Mouse (Mus musculus): ENCODE data around the gene Masp1. TPM values are rescaled to one million over a fixed set of nuclear protein-coding genes. Genes with fewer than 3 reads are reported as not detected.

The Masp1 gene
- polyA plus RNA-seq, 1 experiment = 0.80 TPM

DNA sequence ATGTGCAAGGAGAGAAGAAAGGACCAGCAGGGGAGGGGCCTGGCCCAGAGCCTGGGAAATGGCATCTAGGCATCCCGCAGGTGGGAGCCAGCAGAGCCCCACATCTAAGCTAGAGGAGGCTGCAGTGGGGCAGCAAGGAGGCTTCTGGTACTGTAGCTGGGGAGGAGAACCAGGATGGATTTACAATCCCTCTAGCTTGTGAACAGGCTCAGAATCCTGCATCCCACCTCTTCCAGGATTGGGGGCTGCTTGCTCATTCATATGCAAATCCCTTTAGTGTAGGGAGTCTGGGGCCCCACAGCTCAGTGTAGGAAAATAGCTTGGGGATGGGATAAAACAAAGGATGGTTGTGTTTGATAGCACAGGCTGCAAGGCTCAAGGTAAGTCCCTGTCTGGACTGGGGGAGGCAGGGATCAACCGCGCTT lies 16.3 kb downstream of the Masp1 start:
- Histone ChIP-seq H3K36me3 (ENCODE audit: control insufficient read depth, insufficient read depth, low read length) (no peaks in the 10 kb centered on the region), H3K27me3 (ENCODE audit: control insufficient read depth, insufficient read depth, low read length) (no peaks in the 10 kb centered on the region), H3K27ac (ENCODE audit: control insufficient read depth, insufficient read depth, low read length) (no peak overlapping the region), H3K4me1 (replicated peaks; ENCODE audit: control insufficient read depth, insufficient read depth, low read length) (no peaks in the 10 kb centered on the region), H3K4me3 (ENCODE audit: control insufficient read depth, insufficient read depth, low read length) (no peak overlapping the region)
- DNase-seq = no peak
- WGBS = 74% methylated on average over 3 of the region's 3 CpGs
- TF ChIP-seq CTCF (IDR thresholded peaks at IDR 0.05; ENCODE audit: borderline replicate concordance, control insufficient read depth, extremely low read depth, insufficient read depth, low read length, poor library complexity) = no peak
- no peak for TF ChIP-seq POLR2A (IDR thresholded peaks at IDR 0.05; ENCODE audit: control insufficient read depth, extremely low read depth, insufficient read depth, low read length, poor library complexity)

DNA sequence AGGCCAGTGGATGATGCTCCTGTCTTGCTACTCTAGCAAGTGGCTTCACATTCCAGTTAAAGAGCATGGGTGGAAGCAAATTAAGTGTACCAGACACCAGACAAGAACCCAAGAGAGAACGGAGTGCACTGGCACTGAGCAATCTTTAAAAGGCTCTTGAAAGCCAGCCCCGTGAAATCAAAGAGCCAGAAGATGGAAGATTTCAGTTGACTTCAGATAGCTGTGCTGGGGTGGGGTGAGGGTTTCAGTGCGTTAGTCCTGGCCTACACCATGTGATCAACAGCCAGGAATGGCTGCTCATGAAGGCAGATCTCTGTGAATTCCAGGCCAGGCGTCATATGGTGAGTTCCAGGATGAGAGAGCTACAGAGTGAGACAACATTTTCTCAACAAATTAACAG lies 17.3 kb downstream of the Masp1 start:
- Histone ChIP-seq H3K27ac (ENCODE audit: control insufficient read depth, insufficient read depth, low read length) (no peak overlapping the region), H3K4me3 (ENCODE audit: control insufficient read depth, insufficient read depth, low read length) (no peak overlapping the region), H3K27me3 (ENCODE audit: control insufficient read depth, insufficient read depth, low read length) (no peaks in the 10 kb centered on the region), H3K4me1 (replicated peaks; ENCODE audit: control insufficient read depth, insufficient read depth, low read length) (no peaks in the 10 kb centered on the region), H3K36me3 (ENCODE audit: control insufficient read depth, insufficient read depth, low read length) (no peaks in the 10 kb centered on the region)
- TF ChIP-seq POLR2A (IDR thresholded peaks at IDR 0.05; ENCODE audit: control insufficient read depth, extremely low read depth, insufficient read depth, low read length, poor library complexity) = no peak
- TF ChIP-seq CTCF (IDR thresholded peaks at IDR 0.05; ENCODE audit: borderline replicate concordance, control insufficient read depth, extremely low read depth, insufficient read depth, low read length, poor library complexity) = no peak
- no peak for DNase-seq
- WGBS = 65% methylated on average over 4 of the region's 4 CpGs

DNA sequence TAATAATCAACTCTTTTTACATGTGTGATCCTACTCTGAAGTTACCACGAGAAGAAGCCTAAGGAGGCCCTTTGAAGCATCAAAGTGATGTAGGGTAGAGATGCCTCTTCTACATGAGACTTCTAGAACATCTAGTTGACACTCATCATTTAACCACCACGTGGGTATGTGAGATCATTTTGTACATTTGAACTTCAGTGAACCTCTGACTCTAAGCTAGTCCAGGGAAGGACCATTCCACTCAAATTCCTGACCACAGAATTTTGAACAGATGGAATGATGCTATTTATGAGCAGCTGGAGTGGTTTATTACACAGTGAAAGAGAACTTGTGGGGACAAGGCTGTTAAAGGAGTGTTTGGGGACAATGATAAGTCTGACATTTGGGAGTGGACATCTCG lies 18.1 kb downstream of the Masp1 start:
- H3K27me3 ChIP-seq (ENCODE audit: control insufficient read depth, insufficient read depth, low read length) = no peaks in the 10 kb centered on the region
- no peak for DNase-seq
- H3K36me3 ChIP-seq (ENCODE audit: control insufficient read depth, insufficient read depth, low read length) = no peaks in the 10 kb centered on the region
- TF ChIP-seq CTCF (IDR thresholded peaks at IDR 0.05; ENCODE audit: borderline replicate concordance, control insufficient read depth, extremely low read depth, insufficient read depth, low read length, poor library complexity) (no peak), POLR2A (IDR thresholded peaks at IDR 0.05; ENCODE audit: control insufficient read depth, extremely low read depth, insufficient read depth, low read length, poor library complexity) (no peak)
- H3K27ac ChIP-seq (ENCODE audit: control insufficient read depth, insufficient read depth, low read length) = no peak overlapping the region
- 71% methylated on average over 3 of the region's 3 CpGs for WGBS
- no peak overlapping the region for H3K4me3 ChIP-seq (ENCODE audit: control insufficient read depth, insufficient read depth, low read length)
- no peaks in the 10 kb centered on the region for H3K4me1 ChIP-seq (replicated peaks; ENCODE audit: control insufficient read depth, insufficient read depth, low read length)

DNA sequence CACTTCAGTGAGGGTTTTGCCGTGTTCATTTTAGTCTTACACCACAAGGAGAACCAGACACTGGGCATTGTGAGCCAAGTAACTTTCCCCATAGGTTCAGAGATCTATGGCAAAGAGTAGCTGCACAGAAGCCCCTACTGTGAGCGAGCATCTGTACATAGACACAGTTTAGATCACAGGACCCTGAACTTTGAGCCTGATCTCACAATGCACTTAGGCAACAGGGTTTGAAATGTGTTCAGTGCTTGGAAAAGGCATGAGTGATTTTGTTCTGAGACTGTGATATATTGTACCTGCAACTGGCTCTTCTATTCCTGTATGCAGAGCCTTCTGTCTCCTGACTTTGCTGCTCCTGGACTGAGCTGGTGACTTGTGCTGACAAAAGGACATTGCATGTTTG lies 19.3 kb downstream of the Masp1 start:
- Histone ChIP-seq H3K4me3 (ENCODE audit: control insufficient read depth, insufficient read depth, low read length) (no peak overlapping the region), H3K27ac (ENCODE audit: control insufficient read depth, insufficient read depth, low read length) (no peak overlapping the region), H3K36me3 (ENCODE audit: control insufficient read depth, insufficient read depth, low read length) (no peaks in the 10 kb centered on the region), H3K27me3 (ENCODE audit: control insufficient read depth, insufficient read depth, low read length) (no peaks in the 10 kb centered on the region), H3K4me1 (replicated peaks; ENCODE audit: control insufficient read depth, insufficient read depth, low read length) (no peaks in the 10 kb centered on the region)
- WGBS = 89% methylated on average over 2 of the region's 2 CpGs
- TF ChIP-seq CTCF (IDR thresholded peaks at IDR 0.05; ENCODE audit: borderline replicate concordance, control insufficient read depth, extremely low read depth, insufficient read depth, low read length, poor library complexity) (no peak), POLR2A (IDR thresholded peaks at IDR 0.05; ENCODE audit: control insufficient read depth, extremely low read depth, insufficient read depth, low read length, poor library complexity) (no peak)
- DNase-seq = no peak

DNA sequence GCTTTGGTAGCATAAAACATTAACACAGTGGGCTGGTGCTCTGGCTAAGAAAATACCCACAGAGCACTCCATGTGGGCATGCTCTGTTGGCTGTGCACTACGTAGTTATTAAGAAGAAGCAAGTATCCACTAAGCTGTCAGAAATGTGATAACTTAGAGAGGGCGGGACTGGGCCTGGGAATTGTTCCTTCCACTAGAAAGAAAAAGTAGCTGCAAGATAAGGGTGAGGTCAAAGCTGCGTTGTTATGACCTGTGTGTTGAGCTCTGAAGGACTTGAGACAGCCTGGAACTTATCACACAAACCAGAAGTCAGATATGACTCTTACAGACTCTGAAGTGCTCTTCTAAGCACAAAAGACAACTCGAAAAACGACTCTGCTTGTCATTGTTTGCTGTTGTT lies 20.1 kb downstream of the Masp1 start:
- Histone ChIP-seq H3K4me3 (ENCODE audit: control insufficient read depth, insufficient read depth, low read length) (no peak overlapping the region), H3K27me3 (ENCODE audit: control insufficient read depth, insufficient read depth, low read length) (no peaks in the 10 kb centered on the region), H3K27ac (ENCODE audit: control insufficient read depth, insufficient read depth, low read length) (no peak overlapping the region), H3K4me1 (replicated peaks; ENCODE audit: control insufficient read depth, insufficient read depth, low read length) (no peaks in the 10 kb centered on the region), H3K36me3 (ENCODE audit: control insufficient read depth, insufficient read depth, low read length) (no peaks in the 10 kb centered on the region)
- 74% methylated on average over 5 of the region's 5 CpGs for WGBS
- TF ChIP-seq POLR2A (IDR thresholded peaks at IDR 0.05; ENCODE audit: control insufficient read depth, extremely low read depth, insufficient read depth, low read length, poor library complexity) (no peak), CTCF (IDR thresholded peaks at IDR 0.05; ENCODE audit: borderline replicate concordance, control insufficient read depth, extremely low read depth, insufficient read depth, low read length, poor library complexity) (no peak)
- no peak for DNase-seq

DNA sequence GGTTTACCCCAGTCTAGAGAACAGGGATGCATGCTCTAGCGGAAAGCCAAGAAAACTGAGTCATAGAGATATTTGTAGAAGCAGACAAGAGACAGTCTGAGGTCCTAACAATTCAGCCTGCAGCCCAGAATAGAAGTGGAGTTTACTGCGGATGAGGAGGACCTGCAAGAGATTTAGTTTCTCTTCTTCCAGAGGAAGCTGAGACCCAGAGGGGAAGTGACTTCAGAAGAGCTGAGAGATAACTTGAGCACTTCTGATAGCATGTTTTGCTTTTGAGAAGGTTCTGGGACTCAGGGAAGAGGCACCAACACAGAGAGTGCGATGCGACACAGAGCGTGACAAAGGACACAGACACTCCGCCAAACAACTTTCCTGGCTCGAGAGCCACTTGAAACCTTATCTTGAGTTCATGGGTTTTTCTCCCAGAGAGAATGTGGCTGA lies 21.9 kb downstream of the Masp1 start:
- Histone ChIP-seq H3K27me3 (ENCODE audit: control insufficient read depth, insufficient read depth, low read length) (no peaks in the 10 kb centered on the region), H3K36me3 (ENCODE audit: control insufficient read depth, insufficient read depth, low read length) (no peaks in the 10 kb centered on the region), H3K4me3 (ENCODE audit: control insufficient read depth, insufficient read depth, low read length) (no peak overlapping the region), H3K27ac (ENCODE audit: control insufficient read depth, insufficient read depth, low read length) (no peak overlapping the region), H3K4me1 (replicated peaks; ENCODE audit: control insufficient read depth, insufficient read depth, low read length) (no peaks in the 10 kb centered on the region)
- DNase-seq = no peak
- 74% methylated on average over 7 of the region's 7 CpGs for WGBS
- TF ChIP-seq CTCF (IDR thresholded peaks at IDR 0.05; ENCODE audit: borderline replicate concordance, control insufficient read depth, extremely low read depth, insufficient read depth, low read length, poor library complexity) (no peak), POLR2A (IDR thresholded peaks at IDR 0.05; ENCODE audit: control insufficient read depth, extremely low read depth, insufficient read depth, low read length, poor library complexity) (no peak)

DNA sequence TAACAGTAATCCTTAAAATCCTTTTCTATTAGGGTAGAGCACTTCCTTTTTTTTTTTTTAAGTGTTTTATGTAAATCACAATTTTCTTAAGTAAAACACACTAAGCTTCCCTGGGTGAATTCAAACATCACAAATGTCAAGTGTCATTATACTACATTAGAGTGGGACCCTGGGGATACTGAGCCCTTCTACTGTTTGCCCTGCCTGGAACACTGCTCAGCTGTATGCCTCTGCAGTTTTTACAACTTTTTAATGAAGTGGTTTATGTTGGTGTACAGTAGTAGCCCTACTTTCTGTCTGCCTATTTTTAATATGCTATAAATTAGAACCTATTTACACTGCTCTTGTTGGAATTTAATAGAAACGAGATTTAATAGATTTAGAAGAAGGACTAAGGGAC lies 22.7 kb downstream of the Masp1 start:
- no peaks in the 10 kb centered on the region for H3K27me3 ChIP-seq (ENCODE audit: control insufficient read depth, insufficient read depth, low read length)
- no peaks in the 10 kb centered on the region for H3K4me1 ChIP-seq (replicated peaks; ENCODE audit: control insufficient read depth, insufficient read depth, low read length)
- no peak overlapping the region for H3K4me3 ChIP-seq (ENCODE audit: control insufficient read depth, insufficient read depth, low read length)
- no peak for DNase-seq
- no peaks in the 10 kb centered on the region for H3K36me3 ChIP-seq (ENCODE audit: control insufficient read depth, insufficient read depth, low read length)
- H3K27ac ChIP-seq (ENCODE audit: control insufficient read depth, insufficient read depth, low read length) = no peak overlapping the region
- TF ChIP-seq CTCF (IDR thresholded peaks at IDR 0.05; ENCODE audit: borderline replicate concordance, control insufficient read depth, extremely low read depth, insufficient read depth, low read length, poor library complexity) = no peak
- no peak for TF ChIP-seq POLR2A (IDR thresholded peaks at IDR 0.05; ENCODE audit: control insufficient read depth, extremely low read depth, insufficient read depth, low read length, poor library complexity)
- WGBS = 78% methylated on average over 1 of the region's 1 CpGs

All from thymus, adult 2 months (tissue).